Mouse (Mus musculus): ENCODE data around the gene Stat3. TPM values are rescaled to one million over a fixed set of nuclear protein-coding genes. Genes with fewer than 3 reads are reported as not detected.

Gene Stat3
- total RNA-seq (2021): 10 to 100 TPM; 32.9 to 34.4 TPM

DNA sequence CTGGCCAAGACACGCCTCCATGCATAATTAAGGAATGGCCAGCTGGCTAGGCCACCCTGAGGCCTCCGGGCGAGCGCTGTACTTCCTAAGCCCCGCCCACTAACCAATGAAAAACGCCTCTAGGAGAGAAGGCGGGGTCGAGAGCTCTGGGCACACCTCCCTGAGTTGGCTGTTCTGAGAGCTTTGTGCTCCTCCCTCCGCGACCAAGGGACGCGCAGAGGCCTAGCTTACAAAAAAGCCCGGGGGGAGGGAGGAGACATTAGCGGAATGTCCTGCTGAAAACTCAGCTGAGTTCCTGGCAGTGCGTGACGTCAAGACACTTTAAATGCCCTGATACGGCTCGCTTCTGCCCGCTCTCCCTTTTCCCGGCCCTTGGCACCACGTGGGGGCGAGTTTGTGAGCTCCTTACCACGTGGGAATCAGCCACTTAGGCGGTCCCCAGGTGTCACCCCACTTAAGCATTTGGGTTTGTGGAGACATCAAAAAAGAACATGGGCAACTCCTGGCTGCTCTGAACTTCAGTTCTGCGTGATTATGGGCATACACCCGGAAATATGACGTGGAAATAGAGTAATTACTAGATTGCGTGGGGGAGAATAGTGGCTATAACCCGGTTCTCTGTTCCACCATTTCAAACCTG lies at the start of gene Stat3:
Gene Stat3 (minus strand): TSS at position 29 of the 640 bp plus-strand sequence.
- DNase-seq (ENCODE audit: extremely low spot score in 1 of 2, low spot score in 1 of 2): peak; percentile 100

GRCm38 (mm10) chr11:100988674-100989073 lies 49.3 kb upstream of the Stat3 start:
- DNase-seq (ENCODE audit: extremely low spot score in 1 of 2, low spot score in 1 of 2): no peak

GRCm38 (mm10) chr11:100985607-100986006 lies 46.3 kb upstream of the Stat3 start:
- no peak for DNase-seq (ENCODE audit: extremely low spot score in 1 of 2, low spot score in 1 of 2)

DNA sequence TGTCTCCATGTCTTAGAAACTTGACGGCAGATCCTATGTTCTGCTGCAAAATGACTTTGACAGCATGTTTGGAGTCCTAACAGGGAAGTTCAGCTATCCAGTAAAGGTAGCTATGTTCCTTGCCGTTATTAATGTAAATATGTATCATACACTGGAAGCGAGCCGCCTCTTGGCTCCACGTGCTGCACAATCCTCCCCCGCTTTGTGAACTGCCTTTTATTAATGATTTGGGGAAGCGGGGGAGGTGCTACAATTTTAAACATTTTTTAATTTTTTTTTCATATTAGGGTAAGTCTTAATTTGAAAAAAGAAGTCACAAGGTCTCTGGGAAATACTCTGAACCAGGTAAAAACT lies 44.4 kb upstream of the Stat3 start:
- no peak for DNase-seq (ENCODE audit: extremely low spot score in 1 of 2, low spot score in 1 of 2)

GRCm38 (mm10) chr11:100983125-100983777 lies 43.9 kb upstream of the Stat3 start:
- peak; percentile 65 to 93 for DNase-seq (ENCODE audit: extremely low spot score in 1 of 2, low spot score in 1 of 2)

DNA sequence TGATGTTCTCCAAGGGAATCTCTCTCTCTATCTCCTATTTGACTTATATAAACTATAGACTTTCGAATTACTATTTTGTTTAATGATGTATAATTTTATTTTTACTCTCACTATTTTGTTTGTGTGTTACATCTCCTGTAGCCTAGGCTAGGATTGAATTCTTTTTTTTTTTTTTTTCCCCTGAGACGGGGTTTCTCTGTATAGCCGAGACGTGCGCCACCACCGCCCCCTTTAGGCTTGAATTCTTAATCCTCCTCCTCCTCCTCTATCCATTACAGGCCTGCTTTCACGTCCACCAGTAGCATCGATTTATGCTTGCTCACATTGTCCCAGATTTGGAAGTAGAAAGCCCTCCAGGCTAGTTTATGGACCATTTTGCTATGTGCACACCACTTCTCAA lies 42.7 kb upstream of the Stat3 start:
- no peak for DNase-seq (ENCODE audit: extremely low spot score in 1 of 2, low spot score in 1 of 2)

- DNase-seq (ENCODE audit: extremely low spot score in 1 of 2, low spot score in 1 of 2): no peak
Observed at GRCm38 (mm10) chr11:100981236-100981635, 41.9 kb upstream of the Stat3 start.

DNA sequence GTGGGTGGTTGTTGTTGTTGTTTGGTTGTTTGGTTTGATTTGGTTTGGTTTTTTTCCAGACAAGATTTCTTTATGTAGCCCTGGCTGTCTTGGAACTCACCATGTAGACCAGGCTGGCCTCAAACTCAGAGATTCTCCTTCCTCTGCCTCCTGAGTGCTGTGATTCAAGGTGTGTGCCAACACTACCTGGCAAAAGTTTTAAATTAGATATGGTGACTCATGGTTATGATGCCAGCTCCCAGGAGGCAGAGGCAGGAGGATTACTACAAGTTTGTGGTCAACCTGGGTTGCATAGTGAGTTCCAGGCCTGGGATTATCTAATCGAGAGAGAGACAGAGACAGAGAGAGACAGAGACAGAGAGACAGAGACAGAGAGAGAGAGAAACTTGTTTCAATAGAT lies 41.1 kb upstream of the Stat3 start:
- DNase-seq (ENCODE audit: extremely low spot score in 1 of 2, low spot score in 1 of 2): no peak

- no peak for DNase-seq (ENCODE audit: extremely low spot score in 1 of 2, low spot score in 1 of 2)
Observed at GRCm38 (mm10) chr11:100979887-100980286, 40.5 kb upstream of the Stat3 start.

GRCm38 (mm10) chr11:100975241-100975640 lies 35.9 kb upstream of the Stat3 start:
- no peak for DNase-seq (ENCODE audit: extremely low spot score in 1 of 2, low spot score in 1 of 2)

DNA sequence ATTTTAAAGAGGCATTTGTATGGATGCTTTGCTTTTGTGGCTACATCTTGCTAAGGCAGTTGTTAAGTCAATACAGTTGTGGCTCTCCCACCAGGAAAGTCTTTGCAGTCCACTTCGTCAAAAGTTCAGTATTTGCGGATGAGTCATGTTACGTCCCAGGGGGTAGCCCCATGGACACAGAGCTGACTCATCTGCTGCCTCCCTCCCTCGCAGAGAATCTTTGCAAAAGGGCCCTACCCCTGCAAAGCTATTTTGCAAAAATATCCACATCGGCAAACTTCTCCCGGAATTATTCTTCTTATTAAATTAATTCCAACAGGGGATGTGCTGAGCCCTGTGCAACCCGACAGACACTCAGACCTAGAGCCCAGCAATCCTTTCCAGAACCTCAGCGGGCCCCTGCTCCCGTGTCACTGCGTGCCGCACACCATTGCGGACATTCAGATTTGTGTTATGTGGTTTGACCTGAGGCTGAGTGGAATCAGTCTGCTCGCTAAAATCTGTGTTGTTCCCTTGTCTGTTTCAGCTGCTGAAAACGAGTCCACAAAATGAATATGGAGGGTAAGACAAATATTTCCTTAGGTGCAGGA lies 35.1 kb upstream of the Stat3 start:
- no peak for DNase-seq (ENCODE audit: extremely low spot score in 1 of 2, low spot score in 1 of 2)

GRCm38 (mm10) chr11:100973245-100973644 lies 33.9 kb upstream of the Stat3 start:
- DNase-seq (ENCODE audit: extremely low spot score in 1 of 2, low spot score in 1 of 2): no peak

- no peak for DNase-seq (ENCODE audit: extremely low spot score in 1 of 2, low spot score in 1 of 2)
Observed at GRCm38 (mm10) chr11:100971455-100971854, 32.1 kb upstream of the Stat3 start.

DNA sequence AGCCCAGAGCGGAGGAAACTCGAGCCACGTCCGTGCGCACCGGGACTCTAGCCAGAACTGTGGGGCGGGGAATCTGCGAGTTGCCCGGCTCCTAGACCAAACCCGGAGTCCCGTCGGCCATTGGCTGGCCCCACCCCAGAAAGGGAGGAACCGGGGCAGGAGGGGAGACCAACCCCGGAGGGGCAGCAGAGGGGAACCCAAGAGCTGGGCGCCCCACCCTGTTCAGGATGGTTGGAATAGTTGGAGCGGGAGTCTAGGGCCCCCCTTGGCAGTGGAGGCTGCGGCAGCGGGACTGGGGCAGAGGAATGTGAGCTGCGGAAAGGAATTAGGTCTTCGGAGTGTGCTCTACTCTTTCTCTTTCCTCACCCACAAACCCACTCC lies 31.2 kb upstream of the Stat3 start, which contains the start of gene Cavin1:
Gene Cavin1 (minus strand): TSS at position 331 of the 381 bp plus-strand sequence.
- DNase-seq (ENCODE audit: extremely low spot score in 1 of 2, low spot score in 1 of 2): peak; percentile 25 to 49

- DNase-seq (ENCODE audit: extremely low spot score in 1 of 2, low spot score in 1 of 2): no peak
Observed at GRCm38 (mm10) chr11:100969744-100970556, 30.6 kb upstream of the Stat3 start.

GRCm38 (mm10) chr11:100969189-100969743 lies 29.9 kb upstream of the Stat3 start:
- no peak for DNase-seq (ENCODE audit: extremely low spot score in 1 of 2, low spot score in 1 of 2)

- no peak for DNase-seq (ENCODE audit: extremely low spot score in 1 of 2, low spot score in 1 of 2)
Observed at GRCm38 (mm10) chr11:100968501-100968900, 29.2 kb upstream of the Stat3 start.

GRCm38 (mm10) chr11:100967881-100968420 lies 28.6 kb upstream of the Stat3 start:
- DNase-seq (ENCODE audit: extremely low spot score in 1 of 2, low spot score in 1 of 2): no peak

GRCm38 (mm10) chr11:100967376-100967775 lies 28.0 kb upstream of the Stat3 start:
- no peak for DNase-seq (ENCODE audit: extremely low spot score in 1 of 2, low spot score in 1 of 2)

DNA sequence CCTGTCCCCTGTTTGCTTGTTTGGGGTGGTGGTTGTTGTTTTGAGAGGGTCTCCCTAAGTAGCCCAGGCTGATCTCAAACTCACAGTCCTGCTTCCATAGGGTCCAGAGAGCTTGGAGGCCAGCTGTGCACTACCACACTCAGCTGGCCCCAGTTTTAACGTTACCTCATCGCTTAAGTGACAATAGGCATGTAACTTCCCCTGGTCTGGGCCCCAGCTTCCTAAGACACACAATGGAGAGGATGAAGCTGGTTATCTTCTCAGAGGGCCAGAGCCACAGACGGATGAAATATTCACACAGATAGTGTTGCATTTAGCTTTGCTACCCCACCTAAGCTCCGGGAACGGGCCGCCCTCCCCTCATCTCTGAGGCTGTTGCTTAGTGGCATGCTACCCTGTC lies 26.4 kb upstream of the Stat3 start:
- no peak for DNase-seq (ENCODE audit: extremely low spot score in 1 of 2, low spot score in 1 of 2)

Measured in layer of hippocampus, postnatal 25 days (tissue).